Mouse (Mus musculus) activated CD4-positive, CD25-positive, alpha-beta regulatory T cell (primary cell): ENCODE data around the gene L3mbtl1. TPM values are rescaled to one million over a fixed set of nuclear protein-coding genes. Genes with fewer than 3 reads are reported as not detected.

Experiments used
- polyA plus RNA-seq, 2 experiments: library from polyadenylated mRNA; unstranded; fragments of 100-300 nt; shearing (Covaris generic); gene quantifications; one replicate each; pipeline ENCODE4 v1.2.1; 2017

The L3mbtl1 gene
- under 1 TPM in 1 of 2 experiments, not detected in 1; 0.05 TPM for polyA plus RNA-seq

DNA sequence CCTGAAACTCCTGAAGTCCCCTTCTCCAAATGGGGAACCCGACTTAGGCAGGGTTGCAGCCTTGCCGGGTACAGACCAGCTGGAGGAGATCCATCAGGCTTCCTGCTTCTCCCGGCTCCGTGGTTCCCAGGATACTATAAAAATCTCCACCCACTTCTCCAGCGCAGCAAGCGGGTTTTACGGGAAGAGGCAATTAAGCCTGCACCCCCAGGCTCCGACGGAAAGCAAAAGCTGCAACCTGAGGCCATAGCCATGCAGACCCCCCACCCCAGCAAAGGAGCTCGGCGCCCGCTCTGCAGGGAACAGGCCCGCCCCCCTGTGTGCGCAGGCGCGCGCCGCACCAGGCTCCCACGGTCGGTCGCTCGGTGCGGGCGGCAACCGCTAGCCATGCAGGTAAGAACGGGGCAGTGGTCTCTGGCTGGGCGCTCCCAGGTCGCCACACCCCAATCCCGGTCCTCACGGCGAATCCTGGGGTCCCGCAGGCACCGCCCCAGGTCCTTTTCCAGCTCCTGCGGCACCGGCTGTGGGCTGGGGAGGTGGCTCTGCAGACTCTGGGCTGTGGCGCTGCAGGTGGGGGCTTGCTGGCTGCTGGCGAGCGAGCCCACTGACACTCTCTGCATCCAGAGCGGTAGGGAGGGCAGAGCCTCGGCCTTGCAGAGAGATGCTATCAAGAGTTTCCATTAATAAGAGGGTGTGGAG is at the start of gene L3mbtl1:
L3mbtl1 (plus strand) TSS at position 325 of the 699 bp plus-strand sequence.

DNA sequence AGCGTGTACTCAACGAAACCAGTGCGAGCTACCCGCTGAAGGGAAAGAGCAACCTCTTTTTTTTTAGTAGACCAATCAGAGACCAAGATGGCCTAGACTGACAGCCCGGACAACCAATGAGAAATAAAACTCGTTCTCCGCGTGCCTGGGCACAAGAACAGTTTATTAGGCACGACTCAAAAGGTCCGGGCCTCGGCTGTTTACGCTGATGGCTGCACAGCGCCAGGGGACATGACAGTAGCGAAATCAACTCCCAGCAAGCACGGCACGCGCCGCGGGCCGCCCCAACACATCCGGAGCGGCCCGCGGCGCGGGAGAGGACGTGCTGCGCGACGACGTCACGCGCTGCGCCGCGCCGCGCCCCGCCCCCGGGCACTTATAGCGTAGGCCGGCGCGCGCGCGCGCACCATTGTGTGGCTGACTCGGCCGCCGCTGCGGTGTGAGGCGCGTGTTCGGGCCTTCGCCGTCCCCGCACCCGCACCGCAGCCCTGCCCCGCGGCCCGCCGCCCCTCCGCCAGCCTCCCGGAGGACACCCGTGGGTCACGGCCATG is 12.1 kb upstream of the L3mbtl1 start, which contains the start of gene Srsf6:
Srsf6 (plus strand) TSS at position 406 of the 551 bp plus-strand sequence.

DNA sequence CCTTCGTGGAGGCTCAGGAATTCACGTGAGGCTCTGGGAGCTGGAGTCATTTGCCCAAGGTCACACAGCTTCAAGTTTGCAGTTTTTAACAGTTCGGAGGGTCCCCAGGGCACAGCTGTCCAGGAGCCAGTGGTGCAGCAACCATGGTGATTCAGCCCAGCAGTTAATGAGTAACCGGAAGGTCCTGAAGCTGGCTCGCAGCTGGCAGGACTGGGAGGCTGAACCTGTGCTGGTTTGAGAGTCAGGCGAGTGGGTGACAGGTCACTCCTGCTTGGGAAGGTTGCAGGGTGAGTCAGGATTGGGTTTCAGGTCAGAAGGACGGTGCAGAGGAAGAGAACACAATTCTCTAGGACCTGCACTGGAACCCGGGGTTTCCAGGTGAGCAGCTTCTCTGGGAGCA is 43.9 kb downstream of the L3mbtl1 start, which contains the start of gene Sgk2:
Sgk2 (plus strand) TSS at position 113 of the 400 bp plus-strand sequence.

GRCm38 (mm10) chr2:163016916-163017743 is 73.9 kb downstream of the L3mbtl1 start, which contains the start of gene Ift52:
Gene Ift52, plus strand, starts transcription at chr2:163017354.

Other genes with a start within 250 kb of the L3mbtl1 start
- 100 to 1,000 TPM; 125 to 154 TPM for gene Srsf6, start 11.9 kb upstream of the L3mbtl1 start, polyA plus RNA-seq
- gene Sgk2, start 43.9 kb downstream of the L3mbtl1 start, polyA plus RNA-seq, result under 1 TPM in 1 of 2 experiments, not detected in 1; 0.17 TPM
- 10 to 100 TPM; 61.5 to 62.6 TPM for gene Ift52, start 73.9 kb downstream of the L3mbtl1 start, polyA plus RNA-seq
- gene Mybl2, start 111.2 kb downstream of the L3mbtl1 start, polyA plus RNA-seq, result 1 to 10 TPM; 8.7 to 8.8 TPM
- gene Gtsf1l, start 144.4 kb downstream of the L3mbtl1 start, polyA plus RNA-seq, result not detected